Mouse (Mus musculus) layer of hippocampus, adult 2 months (tissue): Measurements from ENCODE around the gene Pcnx3. TPM values are rescaled to one million over a fixed set of nuclear protein-coding genes. Genes with fewer than 3 reads are reported as not detected.
A peak's percentile ranks its signal among the peaks of the same experiment; 100 is the strongest.

Experiments used
- DNase-seq, 2 experiments: peaks; one replicate each; pipeline ENCODE4 v3.0.0; 2022; ENCODE audit warnings: low spot score in 2 of 2
- H3K27ac ChIP-seq: fragments of 200-600 bp; 2 replicates; pipeline ENCODE4 v1.8.1; 2022
- H3K4me3 ChIP-seq: fragments of 200-600 bp; 2 replicates; pipeline ENCODE4 v1.8.1; 2022; ENCODE audit warnings: mild to moderate bottlenecking
- CTCF ChIP-seq: fragments of 200-600 bp; conservative IDR thresholded peaks from 2 replicates; pipeline ENCODE4 v1.8.1; 2022; ENCODE audit warnings: antibody characterized with exemption, mild to moderate bottlenecking, moderate library complexity
- total RNA-seq, 2 experiments: library from RNA; stranded (reverse); gene quantifications; 2 replicates each; pipeline ENCODE4 v1.2.3; 2021

Gene Pcnx3
- total RNA-seq, 2 experiments from 2014 or later: 69.1 to 78.8 TPM

- no peak overlapping the region for H3K27ac ChIP-seq
- H3K4me3 ChIP-seq: peak overlapping the region; percentile 50
- no peak for TF ChIP-seq CTCF
- no peak for DNase-seq
These were observed 33.9 kb downstream of the Pcnx3 start for GRCm38 (mm10) chr19:5654720-5655298.

- Histone ChIP-seq H3K4me3 (peak overlapping the region; percentile 50), H3K27ac (no peak overlapping the region; the same call in 1 of the 2 replicates)
- no peak for DNase-seq
- no peak for TF ChIP-seq CTCF
These were observed 34.6 kb downstream of the Pcnx3 start for GRCm38 (mm10) chr19:5653969-5654719.

- Histone ChIP-seq H3K4me3 (no peak overlapping the region), H3K27ac (no peak overlapping the region)
- peak in 1 of 2 experiments; percentile 26 for DNase-seq
- TF ChIP-seq CTCF: no peak
These were observed 36.1 kb downstream of the Pcnx3 start for GRCm38 (mm10) chr19:5652570-5652969.

GRCm38 (mm10) chr19:5651502-5652274 is 37.0 kb downstream of the Pcnx3 start:
- H3K27ac ChIP-seq: no peak overlapping the region
- no peak for DNase-seq
- TF ChIP-seq CTCF: no peak
- H3K4me3 ChIP-seq: no peak overlapping the region

- peak overlapping the region; percentile 59 for H3K4me3 ChIP-seq
- no peak for DNase-seq
- TF ChIP-seq CTCF: no peak
- peak overlapping the region; percentile 82 for H3K27ac ChIP-seq
These were observed 39.4 kb downstream of the Pcnx3 start for GRCm38 (mm10) chr19:5649298-5649741.

GRCm38 (mm10) chr19:5648401-5649297 is 40.1 kb downstream of the Pcnx3 start:
- Histone ChIP-seq H3K27ac (peak overlapping the region; percentile 82), H3K4me3 (peak overlapping the region; percentile 59)
- DNase-seq: peak; percentile 76 to 84
- peak; percentile 54 for TF ChIP-seq CTCF

- Histone ChIP-seq H3K27ac (peak overlapping the region; percentile 82), H3K4me3 (no peak overlapping the region)
- no peak for DNase-seq
- no peak for TF ChIP-seq CTCF
These were observed 40.9 kb downstream of the Pcnx3 start for GRCm38 (mm10) chr19:5647791-5648190.

GRCm38 (mm10) chr19:5646731-5647330 is 41.9 kb downstream of the Pcnx3 start:
- no peak overlapping the region for H3K27ac ChIP-seq

GRCm38 (mm10) chr19:5645280-5645679 is 43.4 kb downstream of the Pcnx3 start:
- no peak for DNase-seq
- TF ChIP-seq CTCF: no peak
- Histone ChIP-seq H3K27ac (no peak overlapping the region), H3K4me3 (no peak overlapping the region)

More at GRCm38 (mm10) chr19:5646731-5647330, 41.9 kb downstream of the Pcnx3 start:
- TF ChIP-seq CTCF: no peak
- no peak overlapping the region for H3K4me3 ChIP-seq
- DNase-seq: no peak

GRCm38 (mm10) chr19:5641641-5642040 is 47.1 kb downstream of the Pcnx3 start:
- TF ChIP-seq CTCF: no peak
- Histone ChIP-seq H3K4me3 (no peak overlapping the region), H3K27ac (no peak overlapping the region)
- no peak for DNase-seq

GRCm38 (mm10) chr19:5641021-5641420 is 47.7 kb downstream of the Pcnx3 start:
- Histone ChIP-seq H3K27ac (no peak overlapping the region), H3K4me3 (no peak overlapping the region)
- no peak for DNase-seq
- no peak for TF ChIP-seq CTCF

- no peak overlapping the region for H3K4me3 ChIP-seq
- no peak for TF ChIP-seq CTCF
- no peak for DNase-seq
- H3K27ac ChIP-seq: no peak overlapping the region
These were observed 48.4 kb downstream of the Pcnx3 start for GRCm38 (mm10) chr19:5640339-5640738.
